Mouse (Mus musculus) liver, embryonic 14.5 days (tissue): ENCODE measurements around the gene Klhl40. TPM values are rescaled to one million over a fixed set of nuclear protein-coding genes. Genes with fewer than 3 reads are reported as not detected.

Experiments used
- ATAC-seq: fragments of 200-750 bp; cut with Nextera tagmentation; 2 replicates; pipeline ENCODE4 v1.8.0; 2017; ENCODE audit warnings: moderate number of reproducible peaks, mild to moderate bottlenecking, moderate library complexity; ENCODE audit not compliant: insufficient read depth
- DNase-seq, 3 experiments: peaks; one replicate each; pipeline ENCODE4 v3.0.0-alpha.2; 2012 to 2013; ENCODE audit warnings: low read depth in 3 of 3, low spot score in 3 of 3
- H3K27ac ChIP-seq: fragments of 300-500 bp; sonication (generic); 2 replicates; pipeline ENCODE4 v1.5.1; 2014; ENCODE audit warnings: moderate library complexity, mild to moderate bottlenecking, control low read depth, inconsistent platforms
- H3K27me3 ChIP-seq: fragments of 300-500 bp; sonication (generic); 2 replicates; pipeline ENCODE4 v1.6.1; 2014; ENCODE audit warnings: mild to moderate bottlenecking, low read length, moderate library complexity; ENCODE audit not compliant: control insufficient read depth, insufficient read depth
- H3K36me3 ChIP-seq: fragments of 300-500 bp; sonication (generic); replicated peaks from 2 replicates; pipeline ENCODE4 v1.6.1; 2014; ENCODE audit warnings: low read depth; ENCODE audit not compliant: control insufficient read depth, insufficient read depth
- H3K4me1 ChIP-seq, 2 experiments: fragments of 200-500 bp in 1 of 2; fragments of 300-500 bp in 1 of 2; sonication (generic) in 1 of 2; replicated peaks; 2 replicates each; pipeline ENCODE4 v1.6.1; 2012 to 2014; ENCODE audit warnings: antibody characterized with exemption in 1 of 2, inconsistent platforms in 1 of 2, low read length in 1 of 2; ENCODE audit not compliant: control insufficient read depth in 2 of 2, insufficient read depth in 2 of 2
- H3K4me2 ChIP-seq: fragments of 300-500 bp; sonication (generic); 2 replicates; pipeline ENCODE4 v1.6.1; 2014; ENCODE audit warnings: low read depth, mild to moderate bottlenecking, control low read depth, moderate library complexity
- H3K4me3 ChIP-seq, 2 experiments: fragments of 200-500 bp in 1 of 2; fragments of 300-500 bp in 1 of 2; sonication (generic) in 1 of 2; 2 replicates each; pipeline ENCODE4 v1.5.1; 2012 to 2014; ENCODE audit warnings: low read depth in 2 of 2, low read length in 2 of 2, mild to moderate bottlenecking in 2 of 2, control low read depth in 1 of 2, inconsistent platforms in 1 of 2, moderate library complexity in 1 of 2; ENCODE audit not compliant: insufficient read depth in 1 of 2
- H3K9ac ChIP-seq: fragments of 300-500 bp; sonication (generic); replicated peaks from 2 replicates; pipeline ENCODE4 v1.6.1; 2014; ENCODE audit warnings: mild to moderate bottlenecking, control low read depth, moderate library complexity
- H3K9me3 ChIP-seq: fragments of 300-500 bp; sonication (generic); 2 replicates; pipeline ENCODE4 v1.6.1; 2016; ENCODE audit warnings: low read length, mixed read lengths; ENCODE audit not compliant: control insufficient read depth
- CTCF ChIP-seq: IDR thresholded peaks from 2 replicates; pipeline ENCODE4 v1.5.1; 2016; ENCODE audit warnings: antibody characterized with exemption, low read depth, control low read depth
- EP300 ChIP-seq: IDR thresholded peaks from 2 replicates; pipeline ENCODE4 v1.6.1; 2016; ENCODE audit warnings: antibody characterized with exemption, low read depth
- WGBS: fragments of 180-500 bp; shearing (Covaris S2); extraction: QIAGEN DNeasy Blood & Tissue Kit; methylation state at CpG from one replicate; pipeline ENCODE4 v1.1.7; 2014; ENCODE audit not compliant: insufficient replicate concordance; 5-methylcytosine and 5-hydroxymethylcytosine counted together
- polyA plus RNA-seq, 2 experiments: library from polyadenylated mRNA; depleted of rRNA in 1 of 2; stranded (reverse) in 1 of 2; unstranded in 1 of 2; fragments of >200 nt; fragmentation: Nextera tagmentation in 1 of 2; extraction: Ambion mirVana in 1 of 2; gene quantifications; 2 replicates each; pipeline versions ENCODE4 v1.2.1 to v1.2.3; 2012 to 2014

Klhl40 gene
- polyA plus RNA-seq, 2 experiments = not detected

- no peaks in the 10 kb centered on the region for H3K36me3 ChIP-seq
- 0 out of 4 replicates have a peak, but pooled peaks cover 0 to 3% of the 10 kb centered on the region in 2 experiments for H3K4me1 ChIP-seq
- no peak overlapping the region for H3K27ac ChIP-seq
- DNase-seq = no peak
- TF ChIP-seq EP300 (no peak), CTCF (no peak)
- peaks cover 33% of the 10 kb centered on the region for H3K27me3 ChIP-seq
- no peak for ATAC-seq
- 78% methylated on average over 10 of the region's 10 CpGs for WGBS
- H3K4me3 ChIP-seq = no peak overlapping the region
- no peak overlapping the region for H3K4me2 ChIP-seq
- H3K9ac ChIP-seq = no peak overlapping the region
- H3K9me3 ChIP-seq = no peaks in the 10 kb centered on the region
Observed at GRCm38 (mm10) chr9:121762248-121762647, 15.2 kb upstream of the Klhl40 start.

DNA sequence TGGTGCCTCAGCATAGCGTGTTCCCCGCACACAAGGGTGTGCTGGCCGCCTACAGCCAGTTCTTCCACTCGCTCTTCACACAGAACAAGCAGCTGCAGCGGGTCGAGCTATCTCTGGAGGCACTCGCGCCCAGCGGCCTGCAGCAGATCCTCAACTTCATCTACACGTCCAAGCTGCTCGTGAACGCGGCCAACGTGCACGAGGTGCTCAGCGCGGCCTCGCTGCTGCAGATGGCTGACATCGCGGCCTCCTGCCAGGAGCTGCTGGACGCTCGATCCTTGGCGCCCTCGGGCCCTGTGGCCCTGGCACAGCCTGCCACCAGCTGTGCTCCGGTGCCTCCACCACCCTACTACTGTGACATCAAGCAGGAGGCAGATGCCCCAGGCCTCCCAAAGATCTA is 14.6 kb upstream of the Klhl40 start:
- no peak overlapping the region for H3K27ac ChIP-seq
- no peaks in the 10 kb centered on the region for H3K9me3 ChIP-seq
- DNase-seq (no peak), ATAC-seq (no peak)
- TF ChIP-seq CTCF (no peak), EP300 (no peak)
- no peaks in the 10 kb centered on the region for H3K36me3 ChIP-seq
- H3K4me2 ChIP-seq = no peak overlapping the region
- peaks cover 33% of the 10 kb centered on the region for H3K27me3 ChIP-seq
- H3K4me1 ChIP-seq = 0 out of 4 replicates have a peak, but pooled peaks cover 0 to 3% of the 10 kb centered on the region in 2 experiments
- 76% methylated on average over 25 of the region's 25 CpGs for WGBS
- no peak overlapping the region for H3K9ac ChIP-seq
- H3K4me3 ChIP-seq = no peak overlapping the region

GRCm38 (mm10) chr9:121763716-121764115 is 13.7 kb upstream of the Klhl40 start:
- no peak for ATAC-seq
- no peak for TF ChIP-seq CTCF
- TF ChIP-seq EP300 = no peak
- Histone ChIP-seq H3K36me3 (no peaks in the 10 kb centered on the region), H3K9ac (no peak overlapping the region), H3K27ac (no peak overlapping the region), H3K9me3 (no peaks in the 10 kb centered on the region), H3K4me2 (no peak overlapping the region), H3K4me1 (0 out of 4 replicates have a peak, but pooled peaks cover 0 to 2% of the 10 kb centered on the region in 2 experiments), H3K27me3 (peaks cover 28% of the 10 kb centered on the region), H3K4me3 (no peak overlapping the region)
- WGBS = 71% methylated on average over 19 of the region's 19 CpGs
- no peak for DNase-seq

- Histone ChIP-seq H3K4me2 (no peak overlapping the region), H3K4me1 (no peaks in the 10 kb centered on the region), H3K4me3 (no peak overlapping the region), H3K27ac (no peak overlapping the region), H3K9me3 (no peaks in the 10 kb centered on the region), H3K27me3 (peaks cover 12% of the 10 kb centered on the region), H3K36me3 (no peaks in the 10 kb centered on the region), H3K9ac (no peak overlapping the region)
- no peak for TF ChIP-seq CTCF
- TF ChIP-seq EP300 = no peak
- WGBS = 79% methylated on average over 16 of the region's 16 CpGs
- ATAC-seq = no peak
- no peak for DNase-seq
Observed at GRCm38 (mm10) chr9:121765166-121765855, 12.1 kb upstream of the Klhl40 start.

DNA sequence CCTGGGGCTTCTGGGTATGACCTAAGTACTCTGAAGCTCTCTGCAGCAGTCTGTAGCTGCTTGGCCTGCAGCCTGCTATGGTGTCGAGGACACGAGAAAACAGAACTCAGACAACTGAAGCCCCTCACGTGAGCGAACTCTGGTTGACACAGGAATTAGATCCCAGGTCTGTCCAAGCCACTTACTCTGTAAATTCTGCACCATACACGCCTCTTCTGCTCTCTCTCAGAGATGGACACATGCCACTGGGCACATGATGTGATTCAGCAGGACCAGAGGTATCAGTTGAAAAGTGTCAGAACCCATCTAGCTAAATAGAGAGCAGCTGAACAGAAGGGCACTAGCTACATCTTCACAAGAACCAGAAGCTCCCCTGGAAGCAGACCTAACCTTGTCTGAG is 5.0 kb upstream of the Klhl40 start:
- no peak for ATAC-seq
- H3K4me3 ChIP-seq = no peak overlapping the region
- H3K4me1 ChIP-seq = no peaks in the 10 kb centered on the region
- no peak overlapping the region for H3K9ac ChIP-seq
- H3K4me2 ChIP-seq = no peak overlapping the region
- peaks cover 5% of the 10 kb centered on the region for H3K27me3 ChIP-seq
- H3K9me3 ChIP-seq = no peaks in the 10 kb centered on the region
- H3K36me3 ChIP-seq = no peaks in the 10 kb centered on the region
- 44% methylated on average over 5 of the region's 5 CpGs for WGBS
- TF ChIP-seq EP300 = no peak
- TF ChIP-seq CTCF = no peak
- no peak overlapping the region for H3K27ac ChIP-seq
- DNase-seq = no peak
